Mouse (Mus musculus) kidney, embryonic 14.5 days (tissue): ENCODE data around the gene Pard3b. TPM values are rescaled to one million over a fixed set of nuclear protein-coding genes. Genes with fewer than 3 reads are reported as not detected.

Source experiments
- ATAC-seq: fragments of 200-750 bp; cut with Nextera tagmentation; 2 replicates; pipeline ENCODE4 v1.8.0; 2017; ENCODE audit warnings: moderate number of reproducible peaks, mild to moderate bottlenecking, moderate TSS enrichment, moderate library complexity; ENCODE audit not compliant: low FRiP score, low TSS enrichment
- H3K27ac ChIP-seq: fragments of 300-500 bp; sonication (generic); 2 replicates; pipeline ENCODE4 v1.5.1; 2014; ENCODE audit warnings: low read depth, mild to moderate bottlenecking, low read length, moderate library complexity, mixed read lengths
- H3K27me3 ChIP-seq: fragments of 300-500 bp; sonication (generic); 2 replicates; pipeline ENCODE4 v1.6.1; 2014; ENCODE audit warnings: mild to moderate bottlenecking, low read length; ENCODE audit not compliant: control insufficient read depth, insufficient read depth
- H3K36me3 ChIP-seq: fragments of 300-500 bp; sonication (generic); 2 replicates; pipeline ENCODE4 v1.6.1; 2014; ENCODE audit warnings: low read length, mixed read lengths; ENCODE audit not compliant: control insufficient read depth, insufficient read depth
- H3K4me1 ChIP-seq: fragments of 300-500 bp; sonication (generic); 2 replicates; pipeline ENCODE4 v1.6.1; 2014; ENCODE audit warnings: low read length, mixed read lengths; ENCODE audit not compliant: control insufficient read depth, insufficient read depth
- H3K4me2 ChIP-seq: fragments of 300-500 bp; sonication (generic); replicated peaks from 2 replicates; pipeline ENCODE4 v1.6.1; 2014; ENCODE audit warnings: low read depth, mild to moderate bottlenecking, low read length
- H3K4me3 ChIP-seq: fragments of 300-500 bp; sonication (generic); 2 replicates; pipeline ENCODE4 v1.5.1; 2014; ENCODE audit warnings: mild to moderate bottlenecking, low read length
- H3K9ac ChIP-seq: fragments of 300-500 bp; sonication (generic); 2 replicates; pipeline ENCODE4 v1.6.1; 2014; ENCODE audit warnings: low read depth, mild to moderate bottlenecking, low read length, moderate library complexity
- H3K9me3 ChIP-seq: fragments of 300-500 bp; sonication (generic); 2 replicates; pipeline ENCODE4 v1.6.1; 2016; ENCODE audit warnings: low read length; ENCODE audit not compliant: control insufficient read depth
- WGBS: fragments of 180-500 bp; shearing (Covaris S2); extraction: QIAGEN DNeasy Blood & Tissue Kit; methylation state at CpG from one replicate; pipeline ENCODE4 v1.1.7; 2014; 5-methylcytosine and 5-hydroxymethylcytosine counted together
- polyA plus RNA-seq: library from polyadenylated mRNA; unstranded; fragments of >200 nt; fragmentation: Nextera tagmentation; extraction: Ambion mirVana; gene quantifications from 2 replicates; pipeline ENCODE4 v1.2.1, GENCODE M21; 2014

The Pard3b gene
- polyA plus RNA-seq = 18.4 and 22.4 TPM in 2 replicates

DNA sequence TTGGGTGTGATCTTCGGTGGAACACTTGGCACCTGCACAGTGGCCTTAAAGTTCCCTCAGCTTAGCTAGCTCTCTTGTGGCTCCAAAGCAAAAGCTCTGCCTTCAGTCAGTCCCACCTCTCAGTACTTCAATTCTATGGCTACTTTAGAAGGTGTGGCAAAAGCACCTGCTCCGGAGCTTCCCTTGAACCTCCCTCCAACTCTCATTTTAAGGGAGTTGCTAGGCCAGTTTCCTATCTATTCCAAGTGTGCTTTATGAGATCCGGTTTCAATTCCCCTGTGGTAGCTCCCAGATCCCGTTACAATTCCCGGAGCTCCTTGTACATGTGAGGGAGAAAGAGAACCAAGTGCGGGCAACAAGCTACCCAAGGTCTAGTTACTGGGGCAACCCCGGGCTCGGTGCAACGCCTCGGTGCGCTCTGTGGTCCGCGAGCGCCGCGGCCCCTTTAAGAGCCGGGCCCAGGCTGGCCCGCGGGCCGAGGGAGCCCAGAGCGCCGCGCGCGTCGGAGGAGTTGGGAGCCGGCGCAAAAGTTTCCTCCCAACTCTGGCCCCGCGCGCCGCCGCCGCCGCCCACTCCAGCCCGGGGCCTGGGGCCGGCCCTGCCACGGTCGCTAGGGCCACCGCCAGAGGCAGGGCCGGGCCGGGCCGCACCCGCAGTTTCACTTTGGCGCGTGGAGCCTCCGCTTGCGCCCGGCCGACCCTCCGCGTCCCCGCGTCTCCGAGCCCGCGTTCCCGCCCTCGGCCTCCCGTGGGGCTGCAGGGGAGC, at the start of gene Pard3b:
Gene Pard3b, plus strand, starts transcription at position 478 of the 765 bp plus-strand sequence.
- H3K9me3 ChIP-seq = no peaks in the 10 kb centered on the region
- no peaks in the 10 kb centered on the region for H3K36me3 ChIP-seq
- ATAC-seq = peak; percentile 93
- peaks cover 9% of the 10 kb centered on the region; the same call in 1 of the 2 replicates for H3K4me1 ChIP-seq
- H3K9ac ChIP-seq = peak within 1 kb of the TSS; percentile 93
- H3K4me3 ChIP-seq = peak within 1 kb of the TSS; percentile 96
- H3K27ac ChIP-seq = no peak within 1 kb of the TSS
- no peaks in the 10 kb centered on the region for H3K27me3 ChIP-seq
- WGBS = under 1% methylated on average over 54 of the region's 60 CpGs
- peak within 1 kb of the TSS; percentile 94 for H3K4me2 ChIP-seq

DNA sequence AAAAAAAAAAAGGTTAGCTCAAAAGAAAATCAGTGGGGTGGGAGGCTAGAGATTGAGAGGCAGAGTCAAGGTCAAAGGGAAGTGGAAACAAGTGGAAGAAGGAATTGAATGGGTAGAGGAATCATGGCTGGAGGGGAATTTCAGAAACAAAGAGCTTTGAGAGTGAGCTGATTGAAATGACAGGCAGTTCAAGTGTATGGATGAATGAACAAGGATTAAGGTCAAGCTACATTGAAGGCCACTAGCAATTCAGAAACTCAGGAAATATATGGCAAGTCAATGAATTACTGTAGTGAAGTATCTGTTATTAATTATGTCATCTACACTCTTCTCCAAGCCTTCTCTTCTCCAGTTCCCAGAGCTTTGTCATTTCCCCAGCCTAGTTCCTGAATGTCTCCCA, 22.4 kb upstream of the Pard3b start:
- Histone ChIP-seq H3K9me3 (no peaks in the 10 kb centered on the region), H3K27me3 (no peaks in the 10 kb centered on the region), H3K27ac (no peak overlapping the region), H3K4me2 (no peak overlapping the region), H3K4me3 (no peak overlapping the region), H3K9ac (no peak overlapping the region), H3K4me1 (no peaks in the 10 kb centered on the region), H3K36me3 (no peaks in the 10 kb centered on the region)
- ATAC-seq = no peak

DNA sequence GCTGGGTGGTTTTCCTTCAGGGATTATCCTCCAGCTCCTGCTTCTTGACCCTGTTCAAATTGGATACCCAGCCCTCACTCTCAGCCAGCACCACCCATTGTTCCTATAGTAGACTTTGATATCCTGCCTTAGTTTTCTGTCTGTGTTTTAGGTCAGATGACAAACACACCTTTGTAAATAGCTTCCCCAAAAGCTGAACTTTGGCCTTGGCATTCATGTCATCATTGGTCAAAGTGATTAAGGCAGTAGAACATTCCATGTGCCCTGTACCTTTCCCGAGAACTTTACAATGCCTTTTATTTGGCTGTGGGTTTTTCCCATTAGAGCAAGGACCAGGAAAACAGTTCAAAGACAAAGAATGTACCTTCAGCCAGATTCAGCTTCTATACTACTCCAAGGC, 18.0 kb upstream of the Pard3b start:
- WGBS = 84% methylated on average over 1 of the region's 1 CpGs
- Histone ChIP-seq H3K4me3 (no peak overlapping the region), H3K27me3 (no peaks in the 10 kb centered on the region), H3K4me1 (no peaks in the 10 kb centered on the region), H3K4me2 (no peak overlapping the region), H3K9me3 (no peaks in the 10 kb centered on the region), H3K27ac (no peak overlapping the region), H3K36me3 (no peaks in the 10 kb centered on the region), H3K9ac (no peak overlapping the region)
- ATAC-seq = no peak

DNA sequence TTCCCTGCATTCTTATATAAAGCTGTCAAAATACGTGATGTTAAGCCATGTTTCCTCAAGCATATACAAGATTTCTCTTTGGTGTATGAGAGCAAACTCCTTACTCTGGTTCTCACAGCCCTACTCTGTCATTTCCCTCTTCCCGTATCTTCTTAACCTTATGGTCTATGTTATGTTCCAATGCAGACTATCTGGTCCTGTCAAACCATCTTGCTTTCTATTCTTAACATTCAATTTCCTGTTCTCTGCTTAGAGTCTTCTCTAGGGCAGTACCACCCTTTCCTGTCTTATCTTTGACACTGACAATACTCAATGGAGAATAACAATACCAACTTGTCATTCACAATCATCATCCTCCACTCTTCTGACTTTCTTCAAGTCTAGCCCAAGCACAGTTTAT, 8.8 kb upstream of the Pard3b start:
- H3K9me3 ChIP-seq = no peaks in the 10 kb centered on the region
- H3K9ac ChIP-seq = no peak overlapping the region
- H3K4me1 ChIP-seq = no peaks in the 10 kb centered on the region
- no peaks in the 10 kb centered on the region for H3K36me3 ChIP-seq
- H3K4me2 ChIP-seq = no peak overlapping the region
- H3K27me3 ChIP-seq = no peaks in the 10 kb centered on the region
- H3K4me3 ChIP-seq = no peak overlapping the region
- ATAC-seq = no peak
- 88% methylated on average over 2 of the region's 2 CpGs for WGBS
- no peak overlapping the region for H3K27ac ChIP-seq

DNA sequence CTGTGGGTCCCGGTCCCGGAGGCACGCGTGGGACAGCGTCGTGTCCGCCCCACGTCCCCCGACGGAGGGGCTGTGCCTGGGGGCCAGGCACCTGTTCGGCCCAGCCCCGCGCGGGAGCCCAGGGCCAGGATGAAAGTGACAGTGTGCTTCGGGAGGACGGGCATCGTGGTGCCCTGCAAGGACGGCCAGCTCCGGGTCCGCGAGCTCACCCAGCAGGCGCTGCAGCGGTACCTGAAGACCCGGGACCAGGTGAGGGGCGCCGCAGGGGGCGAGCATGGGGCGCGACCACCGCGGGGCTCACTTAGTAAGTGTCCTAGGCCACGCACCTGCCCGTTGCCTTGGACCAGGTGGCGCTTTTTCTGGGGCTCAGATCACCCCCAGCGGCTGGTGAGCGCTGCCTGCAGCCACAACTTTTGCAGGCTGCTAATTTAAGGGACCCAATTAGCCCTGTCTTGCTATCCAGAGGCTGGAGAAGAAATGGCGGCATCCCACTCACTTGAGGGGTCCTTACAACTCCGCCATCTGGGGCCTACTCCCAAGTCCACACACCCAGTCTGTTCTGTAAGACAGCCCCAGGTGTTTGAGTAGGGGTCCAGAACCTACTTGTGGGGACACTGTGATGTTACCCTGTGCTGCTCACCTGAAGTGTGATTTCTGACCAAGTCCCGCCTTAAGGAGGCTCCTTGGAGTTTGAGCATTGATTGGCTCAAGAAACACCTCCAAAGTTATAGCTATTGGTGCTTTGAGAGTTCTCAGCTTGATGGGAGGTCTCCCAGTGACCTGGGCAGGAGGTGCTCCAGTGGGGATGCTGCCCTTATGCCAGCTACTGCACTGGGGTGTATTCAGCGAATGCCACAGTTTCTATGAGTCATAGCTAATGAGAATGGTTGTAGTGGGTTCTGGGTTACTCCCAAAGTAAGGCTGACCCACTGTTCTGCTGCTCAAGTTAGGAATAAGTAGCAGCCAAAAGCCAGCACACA, 780 bp downstream of the Pard3b start:
- H3K27ac ChIP-seq = no peak overlapping the region

DNA sequence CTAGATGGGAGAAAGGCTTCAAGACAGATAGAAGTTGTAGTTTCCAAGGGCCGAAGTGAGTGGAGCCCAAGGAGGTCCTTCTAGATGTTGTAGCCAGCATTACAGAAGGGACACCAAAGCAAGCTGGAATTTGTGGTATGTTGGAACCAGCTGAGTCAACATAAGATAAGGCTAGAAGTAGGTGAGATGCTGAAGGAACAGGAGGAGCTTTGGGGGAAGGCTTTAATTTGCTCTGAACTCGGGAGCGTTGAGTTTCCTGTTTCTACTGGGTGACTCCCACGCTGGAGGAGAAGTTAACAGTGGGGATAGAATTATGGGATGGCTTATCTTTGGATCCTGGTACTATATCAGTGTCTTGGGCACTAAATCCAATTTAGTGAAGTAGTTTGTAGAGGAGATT, 3.3 kb downstream of the Pard3b start:
- Histone ChIP-seq H3K36me3 (no peaks in the 10 kb centered on the region), H3K9me3 (no peaks in the 10 kb centered on the region), H3K9ac (no peak overlapping the region), H3K4me1 (peaks cover 9% of the 10 kb centered on the region; the same call in 1 of the 2 replicates), H3K27ac (no peak overlapping the region), H3K27me3 (no peaks in the 10 kb centered on the region), H3K4me2 (no peak overlapping the region), H3K4me3 (no peak overlapping the region)
- 20% methylated on average over 4 of the region's 4 CpGs for WGBS
- no peak for ATAC-seq

More for the DNA sequence above, 780 bp downstream of the Pard3b start:
- peak; percentile 61 for ATAC-seq
- peak overlapping the region; percentile 96 for H3K4me3 ChIP-seq
- WGBS = 3% methylated on average over 40 of the region's 40 CpGs
- peak overlapping the region; percentile 94 for H3K4me2 ChIP-seq
- no peaks in the 10 kb centered on the region for H3K36me3 ChIP-seq
- peak overlapping the region; percentile 93 for H3K9ac ChIP-seq
- no peaks in the 10 kb centered on the region for H3K27me3 ChIP-seq
- peaks cover 9% of the 10 kb centered on the region; the same call in 1 of the 2 replicates for H3K4me1 ChIP-seq
- H3K9me3 ChIP-seq = no peaks in the 10 kb centered on the region

DNA sequence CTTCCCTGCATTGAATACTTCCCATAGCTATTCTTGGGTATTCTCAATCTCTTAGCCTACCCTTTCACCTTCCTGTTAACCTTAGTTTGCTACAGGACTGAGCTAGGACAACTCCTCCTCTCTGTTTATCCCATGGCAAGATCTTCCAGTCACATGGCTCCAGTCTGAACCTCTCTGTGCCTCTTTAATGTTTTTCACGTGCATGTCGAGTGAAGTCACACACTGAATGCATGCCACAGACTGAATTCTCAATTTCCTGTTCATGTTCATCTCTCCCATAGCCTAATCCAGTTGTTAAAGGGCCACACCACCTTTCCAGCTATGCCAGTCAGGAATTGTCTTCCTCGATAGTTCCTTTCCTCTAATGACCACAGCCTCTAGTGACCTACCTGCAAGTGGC, 6.4 kb downstream of the Pard3b start:
- Histone ChIP-seq H3K9me3 (no peaks in the 10 kb centered on the region), H3K4me1 (0 out of 2 replicates have a peak, but pooled peaks cover 7% of the 10 kb centered on the region), H3K36me3 (no peaks in the 10 kb centered on the region), H3K27ac (no peak overlapping the region), H3K4me2 (no peak overlapping the region), H3K27me3 (no peaks in the 10 kb centered on the region), H3K4me3 (no peak overlapping the region), H3K9ac (no peak overlapping the region)
- 70% methylated on average over 3 of the region's 3 CpGs for WGBS
- ATAC-seq = no peak

DNA sequence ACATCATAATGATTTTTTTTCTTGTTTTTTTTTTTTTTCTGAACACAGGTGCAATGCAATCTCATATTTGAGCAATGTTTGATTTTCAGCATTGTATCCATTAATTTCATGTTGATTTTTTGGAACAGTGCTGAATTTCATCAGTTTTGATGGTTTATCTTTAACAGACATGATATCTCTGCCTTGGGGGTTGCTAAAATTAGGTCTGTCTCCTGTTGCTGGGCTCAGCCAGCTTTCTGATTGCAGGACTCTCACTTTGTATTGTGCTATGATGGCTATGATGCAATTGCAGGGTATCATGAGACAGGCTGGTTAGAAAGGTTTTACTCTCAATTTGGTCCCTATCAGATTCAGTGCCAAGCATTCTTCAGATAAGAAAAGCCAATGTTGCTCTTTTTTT, 11.3 kb downstream of the Pard3b start:
- Histone ChIP-seq H3K9ac (no peak overlapping the region), H3K4me2 (no peak overlapping the region), H3K4me3 (no peak overlapping the region), H3K4me1 (peaks cover 15% of the 10 kb centered on the region; the same call in 1 of the 2 replicates), H3K27me3 (no peaks in the 10 kb centered on the region), H3K36me3 (no peaks in the 10 kb centered on the region), H3K27ac (no peak overlapping the region), H3K9me3 (no peaks in the 10 kb centered on the region)
- no peak for ATAC-seq
